Mouse (Mus musculus) cerebellum, adult 2 months (tissue): ENCODE measurements at regions not wholly inside any gene's neighbourhood (a gene's known extent, or its start where the extent isn't known, plus 50 kb on each side); places are given as distances from the start of the nearest gene placed in this dataset.
A peak's percentile ranks its signal among the peaks of the same experiment; 100 is the strongest.
"Not testable (repeated sequence)": the region's sequence is repeated elsewhere in the genome, so short reads cannot be mapped to it uniquely, and the experiment has no call there.

Experiments used
- DNase-seq, 2 experiments: peaks; one replicate each; pipeline ENCODE4 v3.0.0; 2021
- H3K27ac ChIP-seq: fragments of 200-500 bp; 2 replicates; pipeline ENCODE4 v1.5.1; 2012; ENCODE audit warnings: low read length, control low read depth, inconsistent platforms; ENCODE audit not compliant: insufficient read depth
- H3K27me3 ChIP-seq: fragments of 200-500 bp; 2 replicates; pipeline ENCODE4 v1.6.1; 2012; ENCODE audit warnings: inconsistent platforms, mild to moderate bottlenecking, low read length, moderate library complexity; ENCODE audit not compliant: control insufficient read depth, insufficient read depth
- H3K4me1 ChIP-seq: fragments of 200-500 bp; 2 replicates; pipeline ENCODE4 v1.6.1; 2011; ENCODE audit warnings: low read length; ENCODE audit not compliant: control insufficient read depth, insufficient read depth
- H3K4me3 ChIP-seq: fragments of 200-500 bp; replicated peaks from 2 replicates; pipeline ENCODE3; 2011; ENCODE audit warnings: mild to moderate bottlenecking, low read depth, low read length, control low read depth; ENCODE audit not compliant: insufficient read depth
- CTCF ChIP-seq: fragments of 200-500 bp; IDR thresholded peaks from 2 replicates; pipeline ENCODE4 v1.5.1; 2011; ENCODE audit warnings: low read depth, mild to moderate bottlenecking, control low read depth, low read length, moderate library complexity, borderline replicate concordance; ENCODE audit not compliant: insufficient read depth
- POLR2A ChIP-seq: fragments of 200-500 bp; IDR thresholded peaks from 2 replicates; pipeline ENCODE4 v1.6.1; 2011; ENCODE audit warnings: low read length, control low read depth, borderline replicate concordance; ENCODE audit not compliant: insufficient read depth
- WGBS: fragments of 180-500 bp; shearing (Covaris S2); methylation state at CpG from one replicate; pipeline ENCODE4 v1.1.7; 2018; 5-methylcytosine and 5-hydroxymethylcytosine counted together

DNA sequence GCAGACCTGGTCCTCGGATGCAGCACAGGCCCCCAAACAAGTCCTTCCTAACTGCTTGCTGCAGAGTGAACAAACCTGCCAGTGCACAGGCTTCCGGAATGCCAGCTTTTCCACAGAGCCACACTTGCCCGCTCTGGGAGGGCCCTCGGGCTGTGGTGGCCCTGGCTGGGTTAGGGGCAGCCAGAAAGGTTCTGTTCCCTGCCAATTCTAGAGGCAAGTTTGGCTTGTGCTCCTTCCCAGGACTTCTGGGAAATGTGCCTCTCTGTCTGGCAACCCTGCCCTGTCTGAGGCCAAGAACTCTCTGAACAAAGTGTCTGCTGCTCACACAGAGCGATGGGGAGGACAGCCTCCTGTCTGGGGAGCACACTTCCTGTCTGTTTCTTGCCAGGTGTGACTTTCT is 66.4 kb downstream of the Xrcc2 start:
- no peak overlapping the region for H3K4me3 ChIP-seq
- DNase-seq = peak in 1 of 2 experiments; percentile 45
- H3K4me1 ChIP-seq = no peaks in the 10 kb centered on the region; the same call in 1 of the 2 replicates
- no peak overlapping the region for H3K27ac ChIP-seq
- 50% methylated on average over 5 of the region's 5 CpGs for WGBS
- H3K27me3 ChIP-seq = no peaks in the 10 kb centered on the region
- TF ChIP-seq CTCF = no peak
- no peak for TF ChIP-seq POLR2A

DNA sequence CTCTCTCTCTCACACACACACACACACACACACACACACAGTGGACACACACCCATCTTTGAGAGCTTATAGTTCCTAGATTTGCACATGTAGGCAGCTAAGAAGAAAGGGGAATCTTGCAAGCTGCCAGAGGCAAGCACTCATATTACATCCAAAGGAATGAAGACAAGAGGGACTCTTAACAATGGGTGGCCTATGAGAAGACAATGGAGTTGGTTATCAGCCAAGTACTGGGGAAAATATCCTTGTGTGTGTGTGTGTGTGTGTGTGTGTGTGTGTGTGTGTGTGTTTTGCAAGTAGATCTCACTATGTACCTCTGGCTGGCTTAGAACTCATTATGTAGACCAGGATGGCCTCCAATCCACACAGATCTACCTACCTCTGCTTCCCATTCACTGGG is 67.5 kb downstream of the Xrcc2 start:
- no peak overlapping the region for H3K27ac ChIP-seq
- H3K4me1 ChIP-seq = no peaks in the 10 kb centered on the region; the same call in 1 of the 2 replicates
- DNase-seq = no peak
- H3K27me3 ChIP-seq = no peaks in the 10 kb centered on the region
- TF ChIP-seq CTCF (no peak), POLR2A (no peak)
- H3K4me3 ChIP-seq = no peak overlapping the region

GRCm38 (mm10) chr5:25632861-25633535 is 72.6 kb downstream of the Xrcc2 start:
- H3K4me1 ChIP-seq = peaks cover 6% of the 10 kb centered on the region; the same call in 1 of the 2 replicates
- H3K27me3 ChIP-seq = no peaks in the 10 kb centered on the region
- WGBS = 71% methylated on average over 5 of the region's 5 CpGs
- peak in 1 of 2 experiments; percentile 19 for DNase-seq
- TF ChIP-seq POLR2A = no peak
- peak; percentile 37; the same call in 1 of the 2 replicates for TF ChIP-seq CTCF
- H3K27ac ChIP-seq = no peak overlapping the region
- no peak overlapping the region for H3K4me3 ChIP-seq

- Histone ChIP-seq H3K4me3 (no peak overlapping the region), H3K27me3 (no peaks in the 10 kb centered on the region), H3K4me1 (peaks cover 14% of the 10 kb centered on the region), H3K27ac (no peak overlapping the region)
- DNase-seq = no peak
- TF ChIP-seq POLR2A = no peak
- 92% methylated on average over 4 of the region's 4 CpGs for WGBS
These were observed 75.9 kb downstream of the Xrcc2 start for GRCm38 (mm10) chr5:25629731-25630130.

DNA sequence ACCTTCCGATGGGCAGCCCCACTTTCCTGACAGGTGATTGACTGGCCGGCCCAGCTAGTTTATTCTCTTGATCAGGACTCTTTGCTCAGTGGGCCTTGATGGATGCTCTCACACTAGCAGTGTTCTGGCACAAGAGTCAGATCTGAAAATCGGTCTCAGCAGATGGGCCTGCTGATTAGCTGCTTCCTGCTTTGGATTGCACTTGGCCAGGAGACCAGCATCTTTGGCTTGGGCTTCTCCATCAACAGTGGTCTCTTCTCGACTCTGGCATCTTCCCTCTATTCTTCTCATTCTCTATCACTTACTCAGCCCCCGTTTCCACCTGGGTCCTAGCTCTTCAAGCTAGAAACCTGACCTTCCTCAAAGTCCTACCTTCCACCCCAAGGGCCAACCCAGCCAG is 77.1 kb downstream of the Xrcc2 start:
- TF ChIP-seq POLR2A (no peak), CTCF (no peak)
- WGBS = 23% methylated on average over 5 of the region's 5 CpGs
- H3K4me1 ChIP-seq = peaks cover 14% of the 10 kb centered on the region

DNA sequence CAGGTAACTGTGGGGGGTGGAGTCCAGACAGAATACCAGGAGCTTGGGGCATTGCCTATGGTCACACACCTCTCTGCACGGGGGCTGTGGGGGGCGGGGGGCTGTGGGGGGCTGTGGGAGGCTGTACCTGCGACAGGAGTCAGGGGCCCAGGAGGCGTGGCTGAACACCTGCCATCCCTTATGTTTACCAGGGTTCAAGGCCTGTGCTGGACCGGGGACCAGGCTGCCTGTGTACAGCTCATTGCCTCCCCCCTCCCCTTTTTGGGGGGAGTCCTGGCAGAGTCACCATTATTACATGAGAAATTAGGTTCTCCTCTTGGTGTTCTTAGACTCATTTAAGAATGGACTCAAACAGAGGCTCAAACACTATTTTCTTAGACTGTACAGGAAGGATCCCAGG is 78.5 kb downstream of the Xrcc2 start:
- Histone ChIP-seq H3K4me3 (no peak overlapping the region), H3K4me1 (peaks cover 14% of the 10 kb centered on the region), H3K27ac (no peak overlapping the region), H3K27me3 (no peaks in the 10 kb centered on the region)
- WGBS = 72% methylated on average over 5 of the region's 5 CpGs
- no peak for TF ChIP-seq CTCF
- no peak for TF ChIP-seq POLR2A
- DNase-seq = no peak

More for the DNA sequence above, 77.1 kb downstream of the Xrcc2 start:
- H3K27me3 ChIP-seq = no peaks in the 10 kb centered on the region
- H3K4me3 ChIP-seq = no peak overlapping the region
- DNase-seq = peak; percentile 29 to 56
- no peak overlapping the region for H3K27ac ChIP-seq

GRCm38 (mm10) chr5:25624029-25624428 is 81.6 kb downstream of the Xrcc2 start:
- no peak overlapping the region for H3K4me3 ChIP-seq
- no peak for DNase-seq
- no peaks in the 10 kb centered on the region for H3K27me3 ChIP-seq
- TF ChIP-seq POLR2A (no peak), CTCF (no peak)
- H3K27ac ChIP-seq = no peak overlapping the region
- H3K4me1 ChIP-seq = peaks cover 14% of the 10 kb centered on the region
- 31% methylated on average over 1 of the region's 1 CpGs for WGBS

GRCm38 (mm10) chr5:25619872-25620271 is 85.8 kb downstream of the Xrcc2 start:
- no peak for DNase-seq
- Histone ChIP-seq H3K4me3 (no peak overlapping the region), H3K4me1 (no peaks in the 10 kb centered on the region), H3K27me3 (no peaks in the 10 kb centered on the region), H3K27ac (no peak overlapping the region)
- TF ChIP-seq CTCF = no peak
- TF ChIP-seq POLR2A = no peak
- WGBS = 50% methylated on average over 5 of the region's 5 CpGs

- H3K4me1 ChIP-seq, H3K27ac ChIP-seq, H3K4me3 ChIP-seq, H3K27me3 ChIP-seq, DNase-seq: not testable (repeated sequence)
- 74% methylated on average over 2 of the region's 2 CpGs for WGBS
These were observed 86.3 kb downstream of the Xrcc2 start for GRCm38 (mm10) chr5:25619337-25619736.
